Mouse (Mus musculus) midbrain, embryonic 14.5 days (tissue): ENCODE results near the gene Mad2l2. TPM values are rescaled to one million over a fixed set of nuclear protein-coding genes. Genes with fewer than 3 reads are reported as not detected.
"Not testable (repeated sequence)": the region's sequence is repeated elsewhere in the genome, so short reads cannot be mapped to it uniquely, and the experiment has no call there.

ENCODE experiments used
- ATAC-seq: fragments of 200-750 bp; cut with Nextera tagmentation; 2 replicates; pipeline ENCODE4 v1.8.0; 2017; ENCODE audit warnings: moderate number of reproducible peaks, moderate library complexity; ENCODE audit not compliant: low FRiP score, low TSS enrichment
- DNase-seq: peaks from one replicate; pipeline ENCODE4 v3.0.0-alpha.2; 2015
- H3K27ac ChIP-seq: fragments of 300-500 bp; sonication (generic); replicated peaks from 2 replicates; pipeline ENCODE4 v1.5.1; 2014; ENCODE audit warnings: mild to moderate bottlenecking, low read depth, low read length, moderate library complexity
- H3K27me3 ChIP-seq: fragments of 300-500 bp; sonication (generic); 2 replicates; pipeline ENCODE4 v1.6.1; 2014; ENCODE audit warnings: low read length, control low read depth, mixed read lengths; ENCODE audit not compliant: control insufficient read depth, insufficient read depth
- H3K36me3 ChIP-seq: fragments of 300-500 bp; sonication (generic); 2 replicates; pipeline ENCODE4 v1.6.1; 2014; ENCODE audit warnings: low read length, control low read depth; ENCODE audit not compliant: control insufficient read depth, insufficient read depth
- H3K4me1 ChIP-seq: fragments of 300-500 bp; sonication (generic); 2 replicates; pipeline ENCODE4 v1.6.1; 2014; ENCODE audit warnings: mild to moderate bottlenecking, antibody characterized with exemption, low read length, control low read depth; ENCODE audit not compliant: control insufficient read depth, insufficient read depth
- H3K4me2 ChIP-seq: fragments of 300-500 bp; sonication (generic); 2 replicates; pipeline ENCODE4 v1.6.1; 2014; ENCODE audit warnings: mild to moderate bottlenecking, low read length, moderate library complexity
- H3K4me3 ChIP-seq: fragments of 300-500 bp; sonication (generic); replicated peaks from 2 replicates; pipeline ENCODE4 v1.5.1; 2014; ENCODE audit warnings: low read depth, low read length
- H3K9ac ChIP-seq: fragments of 300-500 bp; sonication (generic); replicated peaks from 2 replicates; pipeline ENCODE4 v1.6.1; 2014; ENCODE audit warnings: mild to moderate bottlenecking, low read length, moderate library complexity
- H3K9me3 ChIP-seq: fragments of 300-500 bp; sonication (generic); 2 replicates; pipeline ENCODE4 v1.6.1; 2016; ENCODE audit warnings: low read length, control low read depth, mixed read lengths; ENCODE audit not compliant: control insufficient read depth
- WGBS: fragments of 180-500 bp; shearing (Covaris S2); extraction: QIAGEN DNeasy Blood & Tissue Kit; methylation state at CpG from one replicate; pipeline ENCODE4 v1.1.7; 2014; 5-methylcytosine and 5-hydroxymethylcytosine counted together
- polyA plus RNA-seq: library from polyadenylated mRNA; unstranded; fragments of >200 nt; fragmentation: Nextera tagmentation; extraction: Ambion mirVana; gene quantifications from 2 replicates; pipeline ENCODE4 v1.2.1, GENCODE M21; 2014

Mad2l2 gene
- polyA plus RNA-seq, 1 experiment from 2014 or later, result 122 TPM

DNA sequence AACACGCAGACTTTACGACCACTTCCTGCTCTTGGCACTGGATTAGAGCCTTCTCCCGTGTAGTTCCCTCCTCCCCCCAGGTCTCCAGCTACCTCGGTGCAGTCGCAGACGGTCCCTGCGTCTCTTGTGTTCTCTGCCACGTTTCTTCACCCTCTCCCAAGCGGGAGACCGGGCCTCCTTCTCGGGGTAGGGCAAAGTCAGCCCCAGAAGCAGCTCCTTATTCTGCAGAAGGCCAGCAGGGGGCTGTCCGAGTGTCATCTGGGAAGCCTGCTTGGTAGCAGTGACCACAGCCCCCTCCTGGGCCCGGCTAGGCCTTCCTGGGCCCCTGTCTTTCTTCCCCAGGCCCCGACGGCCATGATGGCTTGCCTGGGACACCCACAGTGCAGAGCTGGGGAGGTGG lies 14.7 kb upstream of the Mad2l2 start:
- Histone ChIP-seq H3K4me3 (no peak overlapping the region), H3K4me1 (peaks cover 10% of the 10 kb centered on the region), H3K27ac (peak overlapping the region; percentile 71), H3K4me2 (0 out of 2 replicates have a peak overlapping the region, but pooled peaks have one; percentile 20), H3K9me3 (no peaks in the 10 kb centered on the region), H3K27me3 (no peaks in the 10 kb centered on the region), H3K9ac (no peak overlapping the region; the same call in 1 of the 2 replicates), H3K36me3 (peaks cover 32% of the 10 kb centered on the region)
- 9% methylated on average over 15 of the region's 15 CpGs for WGBS
- ATAC-seq (peak; percentile 43; the same call in 1 of the 2 replicates), DNase-seq (peak; percentile 48)

- H3K4me1 ChIP-seq, result peaks cover 16% of the 10 kb centered on the region
- H3K36me3 ChIP-seq, result peaks cover 26% of the 10 kb centered on the region
- no peak overlapping the region for H3K4me2 ChIP-seq
- no peak overlapping the region for H3K4me3 ChIP-seq
- ATAC-seq (no peak), DNase-seq (no peak)
- H3K9ac ChIP-seq, result no peak overlapping the region
- H3K27me3 ChIP-seq, result no peaks in the 10 kb centered on the region
- 72% methylated on average over 4 of the region's 4 CpGs for WGBS
- no peak overlapping the region for H3K27ac ChIP-seq
- H3K9me3 ChIP-seq, result no peaks in the 10 kb centered on the region
Observed at GRCm38 (mm10) chr4:148116657-148117056, 13.5 kb upstream of the Mad2l2 start.

DNA sequence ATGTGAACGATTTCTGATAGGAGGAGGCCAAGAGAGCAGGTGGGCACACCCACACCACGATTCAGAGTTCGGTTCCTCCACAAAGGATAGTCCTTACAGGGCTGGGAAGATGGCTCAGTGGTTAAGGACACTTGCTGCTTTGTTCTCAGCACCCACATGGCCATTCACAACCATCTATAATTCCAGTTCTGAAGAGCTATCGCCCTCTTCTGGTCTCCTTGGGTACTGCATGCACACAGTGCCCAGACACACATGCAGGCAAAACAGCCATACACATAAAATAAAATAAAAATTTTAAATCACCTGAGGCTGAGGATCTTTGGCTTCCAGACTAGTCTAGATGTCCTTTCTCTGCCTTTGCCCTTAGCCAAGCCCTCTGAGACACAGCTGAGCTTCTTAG lies 12.8 kb upstream of the Mad2l2 start:
- Histone ChIP-seq H3K4me3 (no peak overlapping the region), H3K4me2 (no peak overlapping the region), H3K9me3 (no peaks in the 10 kb centered on the region), H3K27ac (no peak overlapping the region), H3K36me3 (peaks cover 20% of the 10 kb centered on the region), H3K4me1 (peaks cover 18% of the 10 kb centered on the region), H3K27me3 (no peaks in the 10 kb centered on the region), H3K9ac (no peak overlapping the region)
- no peak for ATAC-seq
- DNase-seq, result no peak
- WGBS, result 79% methylated on average over 4 of the region's 4 CpGs

- H3K27me3 ChIP-seq, H3K27ac ChIP-seq, H3K36me3 ChIP-seq, DNase-seq, H3K9ac ChIP-seq, H3K4me2 ChIP-seq, H3K4me3 ChIP-seq, ATAC-seq, H3K9me3 ChIP-seq: not testable (repeated sequence)
- WGBS, result 91% methylated on average over 9 of the region's 9 CpGs
- H3K4me1 ChIP-seq, result peaks cover 23% of the 10 kb centered on the region
Observed at GRCm38 (mm10) chr4:148119578-148119977, 10.6 kb upstream of the Mad2l2 start.

GRCm38 (mm10) chr4:148120555-148120954 lies 9.6 kb upstream of the Mad2l2 start:
- no peak overlapping the region for H3K9ac ChIP-seq
- no peaks in the 10 kb centered on the region for H3K36me3 ChIP-seq
- H3K27ac ChIP-seq, result peak overlapping the region; percentile 64
- no peak overlapping the region for H3K4me3 ChIP-seq
- H3K4me1 ChIP-seq, result peaks cover 15% of the 10 kb centered on the region
- no peaks in the 10 kb centered on the region for H3K27me3 ChIP-seq
- DNase-seq, result no peak
- H3K9me3 ChIP-seq, result no peaks in the 10 kb centered on the region
- 81% methylated on average over 9 of the region's 9 CpGs for WGBS
- H3K4me2 ChIP-seq, result no peak overlapping the region
- no peak for ATAC-seq

GRCm38 (mm10) chr4:148121362-148121761 lies 8.8 kb upstream of the Mad2l2 start:
- Histone ChIP-seq H3K36me3 (no peaks in the 10 kb centered on the region), H3K4me3 (no peak overlapping the region), H3K4me2 (no peak overlapping the region), H3K9me3 (no peaks in the 10 kb centered on the region), H3K9ac (no peak overlapping the region), H3K27me3 (no peaks in the 10 kb centered on the region), H3K27ac (peak overlapping the region; percentile 64), H3K4me1 (peaks cover 13% of the 10 kb centered on the region; the same call in 1 of the 2 replicates)
- DNase-seq (peak; percentile 77), ATAC-seq (peak; percentile 46)
- WGBS, result 66% methylated on average over 4 of the region's 4 CpGs

- Histone ChIP-seq H3K4me2 (no peak overlapping the region), H3K9ac (no peak overlapping the region; the same call in 1 of the 2 replicates), H3K4me1 (peaks cover 18% of the 10 kb centered on the region), H3K9me3 (no peaks in the 10 kb centered on the region), H3K36me3 (no peaks in the 10 kb centered on the region), H3K27ac (peak overlapping the region; percentile 64), H3K27me3 (no peaks in the 10 kb centered on the region), H3K4me3 (no peak overlapping the region)
- 4% methylated on average over 6 of the region's 6 CpGs for WGBS
- peak; percentile 69 for DNase-seq
- peak; percentile 80 for ATAC-seq
Observed at GRCm38 (mm10) chr4:148121982-148122693, 8.0 kb upstream of the Mad2l2 start.

- Histone ChIP-seq H3K4me3 (no peak overlapping the region), H3K27ac (peak overlapping the region; percentile 64; the same call in 1 of the 2 replicates), H3K4me2 (no peak overlapping the region), H3K4me1 (peaks cover 23% of the 10 kb centered on the region), H3K36me3 (no peaks in the 10 kb centered on the region), H3K27me3 (no peaks in the 10 kb centered on the region), H3K9me3 (no peaks in the 10 kb centered on the region), H3K9ac (no peak overlapping the region)
- WGBS, result 66% methylated on average over 3 of the region's 3 CpGs
- no peak for DNase-seq
- ATAC-seq, result no peak
Observed at GRCm38 (mm10) chr4:148122694-148123066, 7.5 kb upstream of the Mad2l2 start.

DNA sequence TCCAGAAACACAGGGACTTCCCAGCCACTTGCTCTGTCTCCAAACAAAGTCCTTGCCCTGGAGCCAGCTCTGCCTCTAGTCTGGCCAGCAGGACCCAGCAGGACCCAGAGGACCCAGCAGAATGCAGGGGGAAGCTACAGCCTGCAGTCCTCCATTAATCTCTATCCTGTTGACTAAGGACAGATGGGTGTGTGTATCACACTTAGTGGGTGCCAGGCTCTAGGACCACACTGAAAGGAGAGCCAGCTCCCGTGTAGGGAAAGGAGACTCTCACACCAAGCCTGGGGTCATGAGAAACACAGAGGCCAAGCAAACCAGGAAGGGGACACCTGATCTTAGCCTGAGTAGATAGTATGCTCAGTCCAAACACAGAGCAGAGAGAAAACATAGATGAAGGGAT lies 1.9 kb upstream of the Mad2l2 start:
- WGBS, result 58% methylated on average over 1 of the region's 1 CpGs
- Histone ChIP-seq H3K4me2 (peak overlapping the region; percentile 67), H3K9me3 (no peaks in the 10 kb centered on the region), H3K4me3 (peak overlapping the region; percentile 78), H3K9ac (peak overlapping the region; percentile 98), H3K36me3 (no peaks in the 10 kb centered on the region), H3K27me3 (no peaks in the 10 kb centered on the region), H3K4me1 (peaks cover 45% of the 10 kb centered on the region), H3K27ac (peak overlapping the region; percentile 99)
- DNase-seq, result no peak
- ATAC-seq, result no peak
